Mouse (Mus musculus) left cerebral cortex, adult 18-20 months (tissue): ENCODE measurements around the gene Gria2. TPM values are rescaled to one million over a fixed set of nuclear protein-coding genes. Genes with fewer than 3 reads are reported as not detected.

ENCODE experiments used
- DNase-seq, 2 experiments: peaks; one replicate each; pipeline ENCODE4 v3.0.0; 2021 to 2022; ENCODE audit warnings: low spot score in 2 of 2, mixed read lengths in 1 of 2
- long read RNA-seq, 2 experiments: library from polyadenylated mRNA; stranded (forward); transcript quantifications; one replicate each; pipeline ENCODE4 v2.0.0; 2021
- total RNA-seq, 2 experiments: library from RNA; stranded (reverse); gene quantifications; 2 replicates each; pipeline ENCODE4 v1.2.3; 2021

Gene Gria2
- 100 to 1,000 TPM; 480 to 502 TPM for total RNA-seq
- long read RNA-seq, experiment 1, full-length matches to known transcripts: 212 of 356 reads
- long read RNA-seq, experiment 1, partial matches to known transcripts: 74 of 356 reads
- long read RNA-seq, experiment 1, other reads (novel, unspliced or antisense): 70 of 356 reads
- long read RNA-seq, experiment 2, full-length matches to known transcripts: 114 of 188 reads
- long read RNA-seq, experiment 2, partial matches to known transcripts: 34 of 188 reads
- long read RNA-seq, experiment 2, other reads (novel, unspliced or antisense): 40 of 188 reads

GRCm38 (mm10) chr3:80802596-80803081 is at the start of gene Gria2:
Gene Gria2 (minus strand): TSS chr3:80802835.
- peak; percentile 84 to 93 for DNase-seq

GRCm38 (mm10) chr3:80850947-80851346 is 48.3 kb upstream of the Gria2 start:
- peak; percentile 9 to 16 for DNase-seq

DNA sequence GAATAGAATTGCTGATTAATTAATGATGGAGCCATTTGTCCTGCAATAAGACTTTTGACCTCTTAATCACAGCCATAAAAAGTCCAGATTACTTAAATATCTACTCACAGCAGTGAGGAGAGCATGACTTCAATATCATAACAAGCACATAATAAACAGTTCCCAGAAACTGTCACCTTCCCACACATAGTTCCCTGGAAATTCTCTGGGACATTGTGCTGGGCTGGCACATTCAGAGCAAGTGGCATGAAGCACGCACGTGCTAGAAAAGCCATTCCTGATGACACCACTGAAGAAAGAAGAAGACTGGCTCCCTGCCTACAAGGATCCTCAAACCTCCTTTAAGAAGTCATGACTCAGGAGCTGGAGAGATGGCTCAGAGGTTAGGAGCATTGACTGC is 43.0 kb upstream of the Gria2 start:
- peak in 1 of 2 experiments; percentile 19 for DNase-seq

- no peak for DNase-seq
Measured at GRCm38 (mm10) chr3:80839845-80840244, 37.2 kb upstream of the Gria2 start.

DNA sequence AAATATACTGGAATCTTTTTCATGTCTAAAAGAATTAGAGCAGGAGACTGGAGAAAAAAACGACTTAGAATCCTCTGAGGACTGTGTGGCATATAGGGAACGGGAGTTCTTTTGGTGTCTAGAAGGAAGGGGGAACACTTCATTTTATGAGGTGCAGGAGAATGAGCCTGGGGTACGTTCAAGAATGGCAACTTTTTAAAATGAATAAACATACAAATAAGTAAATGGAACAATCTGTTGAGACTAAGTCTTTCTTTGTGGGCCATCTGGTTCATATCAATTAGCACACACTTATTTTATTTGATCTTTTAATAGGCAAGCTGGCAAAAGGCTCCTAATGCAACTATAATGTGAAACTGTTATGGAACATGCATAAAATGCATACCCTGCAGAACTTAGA is 34.9 kb upstream of the Gria2 start:
- DNase-seq: no peak

DNA sequence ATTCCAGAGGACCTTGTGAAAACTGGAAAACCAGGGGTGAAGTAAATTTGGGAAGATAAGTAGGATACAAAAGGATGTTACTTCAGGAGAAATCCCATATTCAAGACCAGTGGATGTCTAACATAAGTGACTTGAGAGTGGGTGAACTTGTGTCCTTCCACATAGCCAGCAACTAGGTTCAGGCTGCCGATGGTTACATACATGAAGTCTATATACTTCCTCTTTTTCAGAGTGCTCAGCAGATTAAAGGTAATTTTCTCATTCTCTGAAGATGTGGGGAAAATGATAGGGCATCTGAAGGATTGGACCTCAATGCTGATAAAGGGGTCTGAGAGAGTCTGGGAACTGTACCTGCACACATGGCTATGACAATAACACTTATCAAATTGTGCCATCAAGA is 21.3 kb upstream of the Gria2 start:
- DNase-seq: no peak

GRCm38 (mm10) chr3:80818619-80819018 is 16.0 kb upstream of the Gria2 start:
- no peak for DNase-seq

DNA sequence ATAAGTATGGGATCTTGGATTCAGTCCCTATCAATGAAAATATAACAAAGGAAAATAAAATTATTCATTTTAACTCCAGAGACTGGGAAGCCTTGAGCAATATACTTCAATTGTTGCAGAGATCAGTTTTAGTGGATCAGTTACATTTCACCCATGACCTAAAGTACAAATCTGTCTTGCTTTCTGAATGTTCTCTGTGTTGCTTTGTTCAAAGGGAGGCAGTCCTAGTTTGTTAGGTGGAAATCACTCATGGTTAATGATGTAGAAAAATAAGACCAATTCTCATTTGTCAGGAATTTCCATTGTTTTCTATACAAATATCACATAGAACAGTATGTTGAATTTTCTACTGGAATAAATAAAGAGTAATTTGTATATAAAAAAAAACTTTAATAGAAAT is 11.1 kb upstream of the Gria2 start:
- DNase-seq: no peak

GRCm38 (mm10) chr3:80812237-80812636 is 9.6 kb upstream of the Gria2 start:
- no peak for DNase-seq

- DNase-seq: peak in 1 of 2 experiments; percentile 28
Measured at GRCm38 (mm10) chr3:80805327-80805726, 2.7 kb upstream of the Gria2 start.

- no peak for DNase-seq
Measured at GRCm38 (mm10) chr3:80803811-80804210, 1.2 kb upstream of the Gria2 start.

DNA sequence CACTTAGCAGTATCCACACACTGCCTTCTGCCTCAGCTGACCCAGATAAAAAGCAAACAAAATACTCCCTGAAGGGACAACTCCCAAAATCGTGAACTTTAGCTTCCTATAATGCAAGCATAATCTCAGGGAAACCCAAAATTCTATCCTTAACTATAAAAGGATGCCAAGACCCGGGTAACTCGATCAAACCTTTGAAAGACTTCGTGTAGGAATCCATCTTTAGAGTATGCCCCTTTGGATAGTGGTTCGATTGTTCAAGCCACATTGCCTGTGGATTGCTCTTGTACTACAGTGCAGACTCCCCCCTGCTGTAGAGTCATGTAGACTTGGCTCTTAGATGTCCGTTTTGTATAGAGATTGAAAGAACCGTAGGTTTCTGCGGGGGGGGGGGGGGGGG is 576 bp upstream of the Gria2 start:
- no peak for DNase-seq

DNA sequence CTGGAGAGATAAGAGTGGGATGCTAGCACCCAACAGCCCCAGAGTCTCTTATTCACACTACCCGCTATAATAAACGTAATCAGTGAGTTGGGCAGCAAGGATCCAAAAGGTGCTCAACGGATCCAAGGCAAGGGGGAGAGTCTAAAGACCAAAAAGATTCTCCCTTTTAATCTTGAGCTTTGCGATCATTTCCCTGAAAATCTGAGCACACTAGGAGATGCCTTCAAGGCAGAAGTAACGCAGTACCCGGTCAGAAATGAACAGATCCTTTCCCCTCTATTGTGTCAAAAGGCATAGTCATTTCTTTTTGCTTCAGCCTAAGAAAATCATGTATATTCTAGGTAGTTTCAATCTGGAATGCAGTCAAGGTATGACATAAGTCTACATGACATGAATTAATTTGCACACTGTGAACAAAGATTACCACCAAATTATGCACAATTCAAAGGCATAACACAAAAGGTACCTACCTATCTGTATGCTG is 766 bp downstream of the Gria2 start:
- no peak for DNase-seq

DNA sequence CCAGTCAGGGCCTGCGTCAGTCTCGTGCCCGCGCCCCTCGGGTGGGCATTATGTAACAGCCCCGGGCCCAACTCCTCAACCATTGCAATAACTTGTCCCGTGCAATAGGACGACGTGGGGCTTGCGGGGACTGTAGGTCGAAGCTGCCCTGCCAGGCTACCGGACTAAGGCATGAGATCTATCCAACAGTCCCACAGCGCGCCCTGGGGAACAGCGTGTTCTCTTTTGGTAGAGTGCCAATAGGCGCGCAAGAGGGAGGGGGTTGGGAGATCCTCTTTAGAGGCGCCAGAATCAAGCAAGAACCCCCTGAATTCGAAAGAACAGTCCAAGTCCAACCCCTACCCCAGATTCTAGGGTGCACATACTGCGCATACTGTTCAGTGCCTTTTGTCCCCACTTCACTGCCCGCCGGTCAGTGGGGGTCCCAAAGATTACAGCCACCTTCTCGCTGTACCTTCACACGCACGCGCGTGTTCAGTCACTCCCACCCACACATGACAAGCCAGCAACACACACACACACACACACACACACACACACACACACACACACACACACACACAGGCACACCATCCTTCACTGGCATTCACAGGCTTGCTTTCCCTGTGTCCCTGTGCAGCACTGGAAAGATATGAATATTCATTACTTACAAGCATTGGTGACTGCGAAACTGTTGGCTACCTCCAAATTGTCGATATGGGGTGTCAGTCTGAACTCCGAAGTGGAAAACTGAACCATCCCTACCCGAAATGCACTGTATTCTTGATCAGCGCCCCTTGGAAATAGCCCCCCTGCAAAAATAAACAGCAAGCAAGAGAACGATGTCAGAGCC is 1.4 kb downstream of the Gria2 start:
- DNase-seq: peak; percentile 56 to 71

DNA sequence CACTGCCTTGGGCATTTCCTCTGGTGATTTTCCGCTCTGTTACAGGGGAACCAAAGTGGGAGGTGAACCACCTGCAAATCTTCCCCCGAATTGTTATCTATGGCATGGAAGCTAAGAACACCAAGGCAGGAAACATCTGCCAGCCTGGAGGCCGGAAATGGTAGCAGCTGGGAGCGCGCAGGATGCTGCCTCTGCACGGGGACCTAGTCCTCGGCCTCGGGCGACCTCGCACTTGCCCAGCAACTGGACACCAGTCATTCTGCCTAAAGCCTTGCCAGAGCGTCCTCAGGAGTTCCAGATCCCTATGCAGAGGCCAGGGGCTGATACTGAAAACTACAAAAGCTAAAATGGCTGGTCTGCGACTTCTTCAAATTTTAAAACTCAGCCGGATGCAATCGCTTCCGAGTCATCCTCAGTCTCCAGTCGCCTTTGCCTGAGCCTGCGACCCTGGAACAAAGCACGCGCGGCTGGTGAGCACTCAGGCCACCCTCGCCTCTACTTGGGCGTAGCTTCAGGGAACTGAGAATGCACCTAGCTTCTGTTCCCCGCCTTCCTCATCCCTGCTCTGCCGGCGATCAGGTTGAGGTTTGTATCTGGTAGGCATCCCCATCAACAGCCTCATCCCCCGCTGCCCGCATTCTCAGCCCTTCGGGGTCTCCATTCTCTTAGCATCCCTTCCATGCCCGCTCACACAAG is 2.2 kb downstream of the Gria2 start:
- DNase-seq: peak; percentile 58 to 62

DNA sequence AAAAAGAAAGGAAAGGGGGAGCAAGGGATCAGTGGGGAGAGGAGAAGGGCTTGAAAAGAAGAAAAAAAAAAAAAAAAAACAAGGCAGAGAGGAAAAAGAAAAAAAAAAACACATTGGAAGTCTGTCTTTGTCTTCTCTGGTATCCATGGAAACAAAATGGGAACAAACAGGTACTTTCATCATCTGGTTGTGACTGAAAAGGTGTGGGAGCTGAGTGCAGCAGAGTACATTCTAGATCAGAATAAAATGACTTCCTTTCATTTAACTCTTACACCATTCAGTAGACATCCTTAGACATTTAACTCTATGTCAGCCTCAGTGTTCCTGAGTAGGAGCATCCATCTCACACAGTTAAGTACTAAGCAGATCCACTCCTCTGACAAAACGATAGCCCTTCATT is 4.7 kb downstream of the Gria2 start:
- DNase-seq: no peak

GRCm38 (mm10) chr3:80796764-80797163 is 5.9 kb downstream of the Gria2 start:
- DNase-seq: no peak

DNA sequence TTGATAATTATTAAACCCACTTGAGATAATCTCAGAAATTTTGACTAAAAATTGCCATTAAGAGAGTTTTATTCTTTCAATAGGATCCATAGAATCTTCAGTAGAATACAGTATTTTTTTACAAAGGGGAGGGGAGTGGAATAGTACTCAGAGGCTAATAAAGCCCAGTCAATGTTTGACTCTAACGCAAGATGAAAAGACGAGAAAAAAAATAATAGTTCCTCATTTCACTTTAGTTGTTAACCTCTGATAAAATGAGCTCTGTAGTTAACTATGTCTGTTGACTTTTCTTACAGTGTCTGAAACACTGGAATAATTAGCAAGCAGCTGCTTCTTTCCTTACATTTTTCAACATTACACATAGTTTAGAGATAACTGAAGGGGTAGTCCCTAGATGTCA is 7.4 kb downstream of the Gria2 start:
- DNase-seq: no peak

GRCm38 (mm10) chr3:80787116-80787744 is 15.4 kb downstream of the Gria2 start:
- DNase-seq: no peak

DNA sequence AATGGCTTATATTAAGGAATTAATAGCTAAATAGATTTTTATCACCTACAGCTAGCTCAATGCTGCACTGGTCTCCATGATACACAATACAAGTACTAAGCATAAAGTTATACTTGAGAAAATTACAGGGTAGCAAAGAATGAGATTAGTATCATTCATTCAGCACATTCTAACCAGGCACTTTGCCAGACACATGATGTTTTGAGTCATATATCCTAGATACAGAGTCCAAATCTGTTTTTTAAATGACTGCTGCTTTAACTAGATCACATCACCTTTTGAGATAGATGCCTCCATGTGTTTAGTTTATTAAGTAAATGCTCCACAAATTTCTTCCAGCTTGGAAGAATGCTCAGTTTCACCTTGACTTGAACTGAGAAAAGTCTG is 21.5 kb downstream of the Gria2 start:
- DNase-seq: no peak
